ENCODE assay signal across 16 mouse cellular contexts in genomic region chr4:136261912-136262311, GRCm38 (mm10). TPM values are rescaled to one million over a fixed set of nuclear protein-coding genes. Genes with fewer than 3 reads are reported as not detected.
DNase-seq lines count a peak whose midpoint lies in the region; ATAC-seq and TF ChIP-seq lines count a peak whose summit lies in the region.
"Had no signal": no experiment of that assay in that cellular context is flagged by ENCODE, and none has a peak within 500 bp of the region (broad histone marks: within the 10 kb centered on the region; RNA-seq: fewer than 3 reads in every experiment).

No protein-coding gene starts in this region.

- no peak for TF ChIP-seq CTCF in lung, embryonic 14.5 days (IDR thresholded peaks at IDR 0.05; ENCODE audit: low read depth)
- no peak for TF ChIP-seq CTCF in lung, adult 2 months (IDR thresholded peaks at IDR 0.05; ENCODE audit: insufficient read depth, low read length)

- no peak overlapping the region for H3K4me2 ChIP-seq in embryonic facial prominence, embryonic 14.5 days (ENCODE audit: low read depth, low read length)
- no peak overlapping the region for H3K4me2 ChIP-seq in lung, embryonic 14.5 days
- no peak overlapping the region for H3K4me2 ChIP-seq in forebrain, embryonic 15.5 days (replicated peaks)
- H3K4me2 ChIP-seq: embryonic facial prominence, embryonic 12.5 days; forebrain, embryonic 13.5 days; hindbrain, embryonic 13.5 days had no signal

- 65% methylated on average over 10 of the region's 10 CpGs for WGBS in embryonic facial prominence, embryonic 14.5 days
- WGBS in embryonic facial prominence, embryonic 10.5 days, result 80% methylated on average over 10 of the region's 10 CpGs
- 38% methylated on average over 10 of the region's 10 CpGs for WGBS in lung, embryonic 14.5 days
- WGBS in lung, adult 2 months, result 44% methylated on average over 10 of the region's 10 CpGs
- WGBS in forebrain, embryonic 15.5 days, result 74% methylated on average over 10 of the region's 10 CpGs

- H3K4me3 ChIP-seq in embryonic facial prominence, embryonic 14.5 days (ENCODE audit: low read depth, low read length), result no peak overlapping the region
- H3K4me3 ChIP-seq in embryonic facial prominence, embryonic 10.5 days, result no peak overlapping the region
- no peak overlapping the region for H3K4me3 ChIP-seq in lung, embryonic 14.5 days (ENCODE audit: low read depth, low read length)
- no peak overlapping the region for H3K4me3 ChIP-seq in lung, adult 2 months (replicated peaks; ENCODE audit: extremely low read depth, low read depth, low read length)
- H3K4me3 ChIP-seq in forebrain, embryonic 15.5 days, result no peak overlapping the region
- H3K4me3 ChIP-seq: embryonic facial prominence, embryonic 12.5 days; forebrain, embryonic 13.5 days; hindbrain, embryonic 13.5 days had no signal

- H3K27ac ChIP-seq in embryonic facial prominence, embryonic 14.5 days (replicated peaks; ENCODE audit: low read depth, low read length), result no peak overlapping the region
- H3K27ac ChIP-seq in embryonic facial prominence, embryonic 10.5 days (replicated peaks), result no peak overlapping the region
- no peak overlapping the region for H3K27ac ChIP-seq in lung, embryonic 14.5 days (ENCODE audit: low read depth)
- no peak overlapping the region for H3K27ac ChIP-seq in forebrain, embryonic 15.5 days (replicated peaks)
- H3K27ac ChIP-seq: embryonic facial prominence, embryonic 12.5 days; forebrain, embryonic 13.5 days; hindbrain, embryonic 13.5 days had no signal

- TF ChIP-seq POLR2A in lung, adult 2 months (IDR thresholded peaks at IDR 0.05; ENCODE audit: borderline replicate concordance, extremely low read depth, low read depth, low read length), result no peak

- no peaks in the 10 kb centered on the region for H3K9me3 ChIP-seq in embryonic facial prominence, embryonic 14.5 days (ENCODE audit: control insufficient read depth, low read length)
- H3K9me3 ChIP-seq in embryonic facial prominence, embryonic 10.5 days, result no peaks in the 10 kb centered on the region
- no peaks in the 10 kb centered on the region for H3K9me3 ChIP-seq in lung, embryonic 14.5 days (ENCODE audit: low read depth, low read length)
- no peaks in the 10 kb centered on the region for H3K9me3 ChIP-seq in forebrain, embryonic 15.5 days
- H3K9me3 ChIP-seq: embryonic facial prominence, embryonic 12.5 days; forebrain, embryonic 13.5 days; hindbrain, embryonic 13.5 days had no signal

- DNase-seq in embryonic facial prominence, embryonic 14.5 days (ENCODE audit: low spot score), result peak; percentile 55
- no peak for DNase-seq in embryonic facial prominence, embryonic 10.5 days (ENCODE audit: low spot score)
- DNase-seq in lung, embryonic 14.5 days, result peak; percentile 50
- no peak for DNase-seq in lung, adult 2 months
- DNase-seq in kidney, adult 8-10 months, result peak; percentile 56 to 71
- DNase-seq in skeletal muscle tissue, adult 2 months (ENCODE audit: low read depth, low spot score), result peak; percentile 78
- no peak for DNase-seq in thymus, postnatal 14 days
- DNase-seq: adrenal gland, postnatal 10 days; cerebellum, postnatal 25 days; gastrocnemius, postnatal 25 days; liver; right cerebral cortex, postnatal 14 days had no signal

- no peak overlapping the region for H3K9ac ChIP-seq in embryonic facial prominence, embryonic 14.5 days (ENCODE audit: low read depth, low read length)
- no peak overlapping the region for H3K9ac ChIP-seq in lung, embryonic 14.5 days
- no peak overlapping the region for H3K9ac ChIP-seq in forebrain, embryonic 15.5 days (replicated peaks)
- H3K9ac ChIP-seq: embryonic facial prominence, embryonic 12.5 days; forebrain, embryonic 13.5 days; hindbrain, embryonic 13.5 days had no signal

- no peaks in the 10 kb centered on the region for H3K36me3 ChIP-seq in embryonic facial prominence, embryonic 14.5 days (ENCODE audit: control insufficient read depth, insufficient read depth, low read length)
- no peaks in the 10 kb centered on the region for H3K36me3 ChIP-seq in embryonic facial prominence, embryonic 10.5 days (replicated peaks)
- H3K36me3 ChIP-seq in lung, embryonic 14.5 days (ENCODE audit: insufficient read depth), result no peaks in the 10 kb centered on the region
- no peaks in the 10 kb centered on the region for H3K36me3 ChIP-seq in forebrain, embryonic 15.5 days
- H3K36me3 ChIP-seq: embryonic facial prominence, embryonic 12.5 days; hindbrain, embryonic 13.5 days had no signal

- H3K4me1 ChIP-seq in embryonic facial prominence, embryonic 14.5 days (ENCODE audit: control insufficient read depth, insufficient read depth, low read length), result no peaks in the 10 kb centered on the region
- H3K4me1 ChIP-seq in embryonic facial prominence, embryonic 10.5 days, result peaks cover 13% of the 10 kb centered on the region
- no peaks in the 10 kb centered on the region for H3K4me1 ChIP-seq in lung, embryonic 14.5 days (ENCODE audit: insufficient read depth)
- H3K4me1 ChIP-seq in lung, adult 2 months (ENCODE audit: control insufficient read depth, insufficient read depth, low read length), result no peaks in the 10 kb centered on the region
- peaks cover 4% of the 10 kb centered on the region for H3K4me1 ChIP-seq in forebrain, embryonic 15.5 days
- H3K4me1 ChIP-seq: embryonic facial prominence, embryonic 12.5 days; hindbrain, embryonic 13.5 days had no signal

- no peaks in the 10 kb centered on the region for H3K27me3 ChIP-seq in embryonic facial prominence, embryonic 14.5 days (replicated peaks; ENCODE audit: control insufficient read depth, insufficient read depth, low read length)
- H3K27me3 ChIP-seq in embryonic facial prominence, embryonic 10.5 days (replicated peaks; ENCODE audit: low read depth, poor library complexity, severe bottlenecking), result peaks cover 17% of the 10 kb centered on the region
- no peaks in the 10 kb centered on the region for H3K27me3 ChIP-seq in lung, embryonic 14.5 days (ENCODE audit: insufficient read depth, low read length)
- no peaks in the 10 kb centered on the region for H3K27me3 ChIP-seq in forebrain, embryonic 15.5 days
- H3K27me3 ChIP-seq: embryonic facial prominence, embryonic 12.5 days; forebrain, embryonic 13.5 days had no signal

- no peak; the same call in 1 of the 2 replicates for ATAC-seq in embryonic facial prominence, embryonic 14.5 days (ENCODE audit: low read depth)
- ATAC-seq in lung, embryonic 14.5 days (ENCODE audit: insufficient read depth), result 0 out of 2 replicates have a peak, but pooled peaks have one; percentile 28
- ATAC-seq in forebrain, embryonic 15.5 days (replicated peaks), result no peak
- ATAC-seq: forebrain, embryonic 13.5 days had no signal

RNA-seq across cellular contexts. Expression of gene Tcea3, which starts 14.4 kb away (rescaled TPM):
- 25.4 and 27.2 TPM in 2 replicates for polyA plus RNA-seq in embryonic facial prominence, embryonic 14.5 days (2014; fragmentation: Nextera tagmentation; extraction: Ambion mirVana)
- polyA plus RNA-seq in embryonic facial prominence, embryonic 10.5 days (2016; fragmentation: Nextera tagmentation; extraction: Ambion mirVana), result 0.83 and 0.97 TPM in 2 replicates
- 12.0 and 14.3 TPM in 2 replicates for polyA plus RNA-seq in lung, embryonic 14.5 days (2014; fragmentation: Nextera tagmentation; extraction: Ambion mirVana)
- 7.0 and 13.3 TPM in 2 replicates for polyA plus RNA-seq in lung, adult 2 months (2012; rRNA removed)
- polyA plus RNA-seq in forebrain, embryonic 15.5 days (2015; fragmentation: Nextera tagmentation; extraction: Ambion mirVana), result 0.57 and 1.0 TPM in 2 replicates

RNA-seq across cellular contexts. Expression of gene Zfp46, which starts 22.6 kb away (rescaled TPM):
- 24.2 and 27.3 TPM in 2 replicates for polyA plus RNA-seq in embryonic facial prominence, embryonic 14.5 days (2014; fragmentation: Nextera tagmentation; extraction: Ambion mirVana)
- 24.2 and 26.2 TPM in 2 replicates for polyA plus RNA-seq in embryonic facial prominence, embryonic 10.5 days (2016; fragmentation: Nextera tagmentation; extraction: Ambion mirVana)
- polyA plus RNA-seq in lung, embryonic 14.5 days (2014; fragmentation: Nextera tagmentation; extraction: Ambion mirVana), result 27.7 and 31.2 TPM in 2 replicates
- polyA plus RNA-seq in lung, adult 2 months (2012; rRNA removed), result 20.4 and 33.4 TPM in 2 replicates
- 42.2 and 46.1 TPM in 2 replicates for polyA plus RNA-seq in forebrain, embryonic 15.5 days (2015; fragmentation: Nextera tagmentation; extraction: Ambion mirVana)

RNA-seq across cellular contexts. Expression of gene Hnrnpr, which starts 48.8 kb away (rescaled TPM):
- 126 and 157 TPM in 2 replicates for polyA plus RNA-seq in embryonic facial prominence, embryonic 14.5 days (2014; fragmentation: Nextera tagmentation; extraction: Ambion mirVana)
- 227 and 246 TPM in 2 replicates for polyA plus RNA-seq in embryonic facial prominence, embryonic 10.5 days (2016; fragmentation: Nextera tagmentation; extraction: Ambion mirVana)
- polyA plus RNA-seq in lung, embryonic 14.5 days (2014; fragmentation: Nextera tagmentation; extraction: Ambion mirVana), result 181 and 202 TPM in 2 replicates
- 10.0 and 18.3 TPM in 2 replicates for polyA plus RNA-seq in lung, adult 2 months (2012; rRNA removed)
- polyA plus RNA-seq in forebrain, embryonic 15.5 days (2015; fragmentation: Nextera tagmentation; extraction: Ambion mirVana), result 247 and 258 TPM in 2 replicates

RNA-seq across cellular contexts. Expression of gene Asap3, which starts 55.7 kb away (rescaled TPM):
- 8.1 and 11.3 TPM in 2 replicates for polyA plus RNA-seq in embryonic facial prominence, embryonic 14.5 days (2014; fragmentation: Nextera tagmentation; extraction: Ambion mirVana)
- 4.2 and 5.3 TPM in 2 replicates for polyA plus RNA-seq in embryonic facial prominence, embryonic 10.5 days (2016; fragmentation: Nextera tagmentation; extraction: Ambion mirVana)
- 4.4 and 5.4 TPM in 2 replicates for polyA plus RNA-seq in lung, embryonic 14.5 days (2014; fragmentation: Nextera tagmentation; extraction: Ambion mirVana)
- 8.7 and 9.3 TPM in 2 replicates for polyA plus RNA-seq in lung, adult 2 months (2012; rRNA removed)
- 3.4 and 3.7 TPM in 2 replicates for polyA plus RNA-seq in forebrain, embryonic 15.5 days (2015; fragmentation: Nextera tagmentation; extraction: Ambion mirVana)

Comparison
In these comparisons a context has a peak if more than half of its experiments do, and no peak if none do; other contexts are left out.
1. DNase-seq: peak in embryonic facial prominence, embryonic 14.5 days (single experiment), lung, embryonic 14.5 days (single experiment), kidney, adult 8-10 months (2 of 2) and skeletal muscle tissue, adult 2 months (single experiment); none in embryonic facial prominence, embryonic 10.5 days (single experiment), lung, adult 2 months (single experiment) and thymus, postnatal 14 days (single experiment).